Mouse (Mus musculus): ENCODE results near the gene Erbb2. TPM values are rescaled to one million over a fixed set of nuclear protein-coding genes. Genes with fewer than 3 reads are reported as not detected.

Erbb2 gene
- 11.0 and 12.4 TPM in 2 replicates for polyA plus RNA-seq (2011; ENCODE audit: insufficient read depth, insufficient read length, low read depth, missing spikeins)

DNA sequence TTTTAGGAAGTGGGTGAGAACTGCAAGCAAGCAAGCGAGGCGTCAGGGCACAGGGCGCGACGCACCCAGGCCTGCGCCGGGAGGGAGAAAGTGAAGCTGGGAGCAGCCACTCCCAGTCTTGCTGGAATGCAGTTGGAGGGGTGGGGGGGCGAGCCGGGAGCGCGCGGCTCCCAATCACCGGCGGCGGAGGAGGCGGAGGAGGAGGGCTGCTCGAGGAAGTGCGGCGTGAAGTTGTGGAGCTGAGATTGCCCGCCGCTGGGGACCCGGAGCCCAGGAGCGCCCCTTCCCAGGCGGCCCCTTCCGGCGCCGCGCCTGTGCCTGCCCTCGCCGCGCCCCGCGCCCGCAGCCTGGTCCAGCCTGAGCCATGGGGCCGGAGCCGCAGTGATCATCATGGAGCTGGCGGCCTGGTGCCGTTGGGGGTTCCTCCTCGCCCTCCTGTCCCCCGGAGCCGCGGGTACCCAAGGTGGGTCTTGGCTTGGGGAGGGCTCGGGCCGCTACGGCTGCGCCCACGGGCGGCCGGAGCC, at the start of gene Erbb2:
TSS of gene Erbb2 (plus strand) at position 198 of the 524 bp plus-strand sequence.
- Histone ChIP-seq H3K9ac (ENCODE audit: low read depth, poor library complexity, severe bottlenecking) (peak within 1 kb of the TSS; percentile 92), H3K27ac (ENCODE audit: insufficient read depth, low read length) (no peak within 1 kb of the TSS), H3K4me3 (ENCODE audit: low read depth, low read length) (peak within 1 kb of the TSS; percentile 70), H3K9me3 (replicated peaks; ENCODE audit: control insufficient read depth, insufficient read depth, low read length, poor library complexity, severe bottlenecking) (no peaks in the 10 kb centered on the region), H3K36me3 (ENCODE audit: control insufficient read depth, insufficient read depth, low read length, poor library complexity, severe bottlenecking) (no peaks in the 10 kb centered on the region), H3K27me3 (ENCODE audit: control insufficient read depth, insufficient read depth, low read length, poor library complexity, severe bottlenecking) (no peaks in the 10 kb centered on the region), H3K4me1 (ENCODE audit: control insufficient read depth, insufficient read depth, low read length) (peaks cover 10% of the 10 kb centered on the region)
- TF ChIP-seq CTCF (IDR thresholded peaks at IDR 0.05; ENCODE audit: low read depth, low read length), result no peak
- peak; percentile 29 for TF ChIP-seq POLR2A (IDR thresholded peaks at IDR 0.05; ENCODE audit: insufficient read depth, low read length)
- 0 out of 2 replicates have a peak, but pooled peaks have one; percentile 21 for TF ChIP-seq EP300 (IDR thresholded peaks at IDR 0.05; ENCODE audit: insufficient read depth, low read depth, low read length)

DNA sequence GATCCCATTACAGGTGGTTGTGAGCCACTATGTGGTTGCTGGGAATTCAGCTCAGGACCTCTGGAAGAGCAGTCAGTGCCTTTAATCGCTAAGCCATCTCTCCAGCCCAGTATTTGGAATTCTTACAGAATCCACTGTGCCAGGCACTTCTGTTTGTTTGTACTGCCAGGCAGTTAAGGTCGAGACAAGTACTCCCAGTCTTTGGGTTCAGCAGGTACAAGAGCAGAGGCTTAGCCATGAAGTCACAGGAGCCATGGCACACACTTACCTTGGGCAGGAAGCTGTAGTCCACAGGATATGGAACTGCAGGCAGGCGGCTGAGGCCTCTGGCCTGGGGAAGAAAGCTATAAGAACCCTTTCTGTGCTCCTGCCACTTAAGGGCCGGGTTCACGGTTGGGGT, 48.5 kb upstream of the Erbb2 start:
- Histone ChIP-seq H3K4me1 (ENCODE audit: control insufficient read depth, insufficient read depth, low read length) (peaks cover 1% of the 10 kb centered on the region), H3K27ac (ENCODE audit: insufficient read depth, low read length) (no peak overlapping the region), H3K9ac (ENCODE audit: low read depth, poor library complexity, severe bottlenecking) (no peak overlapping the region), H3K36me3 (ENCODE audit: control insufficient read depth, insufficient read depth, low read length, poor library complexity, severe bottlenecking) (no peaks in the 10 kb centered on the region), H3K4me3 (ENCODE audit: low read depth, low read length) (no peak overlapping the region), H3K27me3 (ENCODE audit: control insufficient read depth, insufficient read depth, low read length, poor library complexity, severe bottlenecking) (no peaks in the 10 kb centered on the region), H3K9me3 (replicated peaks; ENCODE audit: control insufficient read depth, insufficient read depth, low read length, poor library complexity, severe bottlenecking) (no peaks in the 10 kb centered on the region)
- TF ChIP-seq CTCF (IDR thresholded peaks at IDR 0.05; ENCODE audit: low read depth, low read length) (no peak), POLR2A (IDR thresholded peaks at IDR 0.05; ENCODE audit: insufficient read depth, low read length) (no peak), EP300 (IDR thresholded peaks at IDR 0.05; ENCODE audit: insufficient read depth, low read depth, low read length) (no peak)

DNA sequence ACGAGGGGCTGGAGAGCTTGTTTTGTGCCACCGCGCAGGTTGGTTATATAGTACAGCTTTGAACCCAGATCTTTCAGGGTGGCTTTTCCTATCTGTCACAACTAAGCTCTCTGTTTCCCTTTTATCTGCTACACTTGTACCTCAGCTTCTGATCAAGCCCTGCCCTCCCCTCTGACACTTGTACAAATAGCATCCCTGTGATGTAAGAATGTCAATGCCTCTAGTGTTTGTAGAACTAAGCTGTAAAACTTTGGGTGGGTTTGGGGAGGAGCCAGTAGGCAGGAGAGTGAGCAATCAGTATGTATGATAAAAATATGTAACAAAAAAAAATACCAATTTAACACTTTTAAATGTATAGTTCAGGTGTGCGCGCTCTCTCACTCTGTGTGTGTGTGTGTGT, 47.9 kb upstream of the Erbb2 start:
- Histone ChIP-seq H3K27me3 (ENCODE audit: control insufficient read depth, insufficient read depth, low read length, poor library complexity, severe bottlenecking) (no peaks in the 10 kb centered on the region), H3K27ac (ENCODE audit: insufficient read depth, low read length) (no peak overlapping the region), H3K9me3 (replicated peaks; ENCODE audit: control insufficient read depth, insufficient read depth, low read length, poor library complexity, severe bottlenecking) (no peaks in the 10 kb centered on the region), H3K4me1 (ENCODE audit: control insufficient read depth, insufficient read depth, low read length) (no peaks in the 10 kb centered on the region), H3K4me3 (ENCODE audit: low read depth, low read length) (no peak overlapping the region), H3K9ac (ENCODE audit: low read depth, poor library complexity, severe bottlenecking) (no peak overlapping the region), H3K36me3 (ENCODE audit: control insufficient read depth, insufficient read depth, low read length, poor library complexity, severe bottlenecking) (no peaks in the 10 kb centered on the region)
- no peak for TF ChIP-seq EP300 (IDR thresholded peaks at IDR 0.05; ENCODE audit: insufficient read depth, low read depth, low read length)

DNA sequence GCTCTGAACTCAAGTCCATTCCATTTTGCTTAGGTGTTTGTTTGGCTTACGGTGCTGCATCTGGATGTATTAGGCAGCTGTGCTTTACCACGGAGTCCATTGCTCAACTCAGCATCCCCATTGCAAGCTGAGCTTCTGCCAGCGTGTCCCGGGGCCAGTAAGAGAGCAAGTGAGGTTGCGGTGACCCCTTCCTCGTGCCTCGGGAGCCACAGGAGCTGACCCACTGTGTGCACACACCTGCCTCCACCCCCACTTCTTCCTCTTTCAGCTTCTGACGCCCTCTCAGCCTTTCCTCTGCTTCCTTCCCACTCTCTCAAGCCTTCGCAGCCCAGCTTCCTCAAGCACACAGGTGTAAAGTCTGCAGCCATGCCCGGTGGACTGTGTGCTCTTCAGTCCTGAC, 46.0 kb upstream of the Erbb2 start:
- H3K27ac ChIP-seq (ENCODE audit: insufficient read depth, low read length), result no peak overlapping the region
- no peak overlapping the region for H3K9ac ChIP-seq (ENCODE audit: low read depth, poor library complexity, severe bottlenecking)
- no peak for TF ChIP-seq POLR2A (IDR thresholded peaks at IDR 0.05; ENCODE audit: insufficient read depth, low read length)
- TF ChIP-seq EP300 (IDR thresholded peaks at IDR 0.05; ENCODE audit: insufficient read depth, low read depth, low read length), result no peak
- H3K36me3 ChIP-seq (ENCODE audit: control insufficient read depth, insufficient read depth, low read length, poor library complexity, severe bottlenecking), result no peaks in the 10 kb centered on the region
- no peaks in the 10 kb centered on the region for H3K9me3 ChIP-seq (replicated peaks; ENCODE audit: control insufficient read depth, insufficient read depth, low read length, poor library complexity, severe bottlenecking)
- H3K4me1 ChIP-seq (ENCODE audit: control insufficient read depth, insufficient read depth, low read length), result peaks cover 4% of the 10 kb centered on the region
- no peak overlapping the region for H3K4me3 ChIP-seq (ENCODE audit: low read depth, low read length)
- no peaks in the 10 kb centered on the region for H3K27me3 ChIP-seq (ENCODE audit: control insufficient read depth, insufficient read depth, low read length, poor library complexity, severe bottlenecking)

DNA sequence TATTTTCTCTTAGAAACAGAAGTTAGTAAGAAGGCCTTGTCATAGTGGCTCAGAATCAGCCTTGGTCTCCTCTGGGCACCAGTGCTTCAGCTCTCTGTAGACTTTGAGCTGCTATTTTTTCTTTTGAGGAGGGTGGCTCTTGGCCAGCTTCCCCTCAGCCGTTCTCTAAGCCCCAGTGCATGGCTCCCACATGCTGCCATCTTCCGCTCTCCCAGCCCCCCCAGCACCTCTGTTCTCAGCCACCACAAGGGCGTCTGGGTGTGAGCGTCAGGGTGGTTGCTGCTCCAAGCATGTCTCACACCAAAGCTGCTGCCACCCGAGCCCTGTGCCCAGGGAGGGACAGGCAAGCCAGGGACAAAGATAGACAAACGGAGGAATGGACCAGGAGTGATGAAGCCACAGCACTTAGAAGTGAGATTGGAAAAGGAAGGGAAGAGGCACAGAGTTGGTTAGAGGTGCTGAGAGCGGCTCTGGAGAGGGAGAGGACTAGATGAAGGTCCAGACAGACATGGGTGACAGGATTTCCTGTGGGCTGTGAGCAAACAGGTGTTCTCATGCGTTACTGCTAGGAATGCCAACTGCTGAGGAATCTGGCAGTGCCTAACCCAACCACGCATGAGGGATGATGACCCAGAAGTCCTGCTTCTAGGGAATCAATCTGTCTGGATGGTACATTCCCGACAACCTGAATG, 45.0 kb upstream of the Erbb2 start:
- no peaks in the 10 kb centered on the region for H3K27me3 ChIP-seq (ENCODE audit: control insufficient read depth, insufficient read depth, low read length, poor library complexity, severe bottlenecking)
- H3K9ac ChIP-seq (ENCODE audit: low read depth, poor library complexity, severe bottlenecking), result no peak overlapping the region
- peaks cover 4% of the 10 kb centered on the region for H3K4me1 ChIP-seq (ENCODE audit: control insufficient read depth, insufficient read depth, low read length)
- H3K36me3 ChIP-seq (ENCODE audit: control insufficient read depth, insufficient read depth, low read length, poor library complexity, severe bottlenecking), result no peaks in the 10 kb centered on the region
- no peak overlapping the region for H3K4me3 ChIP-seq (ENCODE audit: low read depth, low read length)
- H3K9me3 ChIP-seq (replicated peaks; ENCODE audit: control insufficient read depth, insufficient read depth, low read length, poor library complexity, severe bottlenecking), result no peaks in the 10 kb centered on the region
- TF ChIP-seq EP300 (IDR thresholded peaks at IDR 0.05; ENCODE audit: insufficient read depth, low read depth, low read length) (no peak), POLR2A (IDR thresholded peaks at IDR 0.05; ENCODE audit: insufficient read depth, low read length) (no peak), CTCF (IDR thresholded peaks at IDR 0.05; ENCODE audit: low read depth, low read length) (no peak)
- no peak overlapping the region for H3K27ac ChIP-seq (ENCODE audit: insufficient read depth, low read length)

DNA sequence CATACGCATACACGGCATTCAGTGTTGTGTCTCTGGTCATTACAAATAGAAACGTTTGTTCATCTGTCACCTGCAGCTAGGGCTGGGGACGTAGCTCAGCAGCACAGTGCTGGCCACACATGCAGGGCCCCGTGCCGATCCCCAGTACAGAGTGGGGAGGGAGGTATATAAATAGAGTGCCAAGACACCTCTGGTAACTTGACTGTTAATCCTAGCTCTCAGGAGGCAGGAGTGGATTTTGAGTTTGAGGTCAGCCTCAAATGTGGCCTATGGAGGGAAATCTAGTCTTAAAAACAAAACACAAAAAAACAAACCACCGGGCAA, 44.4 kb upstream of the Erbb2 start:
- TF ChIP-seq CTCF (IDR thresholded peaks at IDR 0.05; ENCODE audit: low read depth, low read length) (no peak), POLR2A (IDR thresholded peaks at IDR 0.05; ENCODE audit: insufficient read depth, low read length) (no peak), EP300 (IDR thresholded peaks at IDR 0.05; ENCODE audit: insufficient read depth, low read depth, low read length) (no peak)
- Histone ChIP-seq H3K36me3 (ENCODE audit: control insufficient read depth, insufficient read depth, low read length, poor library complexity, severe bottlenecking) (no peaks in the 10 kb centered on the region), H3K9ac (ENCODE audit: low read depth, poor library complexity, severe bottlenecking) (no peak overlapping the region), H3K4me1 (ENCODE audit: control insufficient read depth, insufficient read depth, low read length) (peaks cover 4% of the 10 kb centered on the region), H3K27me3 (ENCODE audit: control insufficient read depth, insufficient read depth, low read length, poor library complexity, severe bottlenecking) (no peaks in the 10 kb centered on the region), H3K4me3 (ENCODE audit: low read depth, low read length) (no peak overlapping the region), H3K9me3 (replicated peaks; ENCODE audit: control insufficient read depth, insufficient read depth, low read length, poor library complexity, severe bottlenecking) (no peaks in the 10 kb centered on the region), H3K27ac (ENCODE audit: insufficient read depth, low read length) (no peak overlapping the region)

All from ES-Bruce4 (cell line).